In the genomic region with DNA sequence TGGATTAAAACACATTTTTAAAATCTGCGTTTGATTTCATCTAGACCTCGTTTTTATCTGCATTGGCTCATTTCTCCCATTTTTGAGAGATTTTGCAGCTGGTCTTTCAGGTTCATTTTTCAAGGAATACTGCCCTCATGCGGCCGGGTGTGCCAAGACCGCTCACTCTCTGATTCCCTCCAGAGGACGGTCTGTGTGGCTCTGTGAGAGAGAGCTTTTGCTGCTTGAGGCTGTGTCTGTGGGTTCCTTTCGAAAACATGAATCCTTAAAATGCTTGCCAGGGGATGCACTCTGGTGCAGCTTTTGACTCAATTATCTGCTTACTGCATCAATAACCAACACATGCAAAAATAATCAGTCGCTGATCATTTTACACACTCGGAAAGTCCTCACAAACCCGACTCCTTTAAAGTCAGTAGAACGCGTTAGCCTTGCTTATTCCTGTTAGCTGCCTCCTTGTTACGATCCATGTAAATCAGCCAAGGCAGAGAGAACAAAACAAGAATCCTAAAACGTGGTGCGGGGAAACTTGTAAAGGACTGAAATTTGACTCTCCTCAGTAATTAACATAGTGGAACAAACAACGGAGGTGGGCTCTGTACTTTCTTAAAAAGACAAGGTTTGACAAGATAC, we compare ENCODE assay signal across 8 mouse cellular contexts. TPM values are rescaled to one million over a fixed set of nuclear protein-coding genes. Genes with fewer than 3 reads are reported as not detected.
DNase-seq lines count a peak whose midpoint lies in the region; ATAC-seq lines count a peak whose summit lies in the region.

No protein-coding gene starts in this region.

- peak overlapping the region; percentile 62 for H3K4me2 ChIP-seq in intestine, embryonic 15.5 days (replicated peaks)

- H3K4me1 ChIP-seq in intestine, embryonic 15.5 days (replicated peaks): peaks cover 24% of the 10 kb centered on the region

- peak overlapping the region; percentile 32; the same call in 1 of the 2 replicates for H3K9ac ChIP-seq in intestine, embryonic 15.5 days

- no peaks in the 10 kb centered on the region; the same call in 1 of the 2 replicates for H3K27me3 ChIP-seq in intestine, embryonic 15.5 days (replicated peaks)

- intact Hi-C loops in gastrocnemius, postnatal 36 days (cut with DNase I): loop anchor here (5.0 kb wide), 3 partner anchors 85 to 270 kb away; partner anchors contain the start of genes Pon2 and Pon3
- intact Hi-C loops in left cerebral cortex, postnatal 10 days (cut with DNase I): loop anchor here (5.0 to 10.0 kb wide), 4 partner anchors 85 to 1870 kb away; partner anchors contain the start of gene Pon2

- H3K9me3 ChIP-seq in intestine, embryonic 15.5 days: no peaks in the 10 kb centered on the region

- peak; percentile 89 for DNase-seq in adrenal gland, postnatal 14 days
- DNase-seq in embryo, embryonic 11.5 days (ENCODE audit: low read depth, low spot score): peak; percentile 51
- peak; percentile 72 to 82 for DNase-seq in gastrocnemius, postnatal 36 days
- DNase-seq in left cerebral cortex, postnatal 10 days (ENCODE audit: extremely low spot score in 1 of 2, low spot score in 2 of 2): peak; percentile 82 to 86
- peak; percentile 86 for DNase-seq in right cerebral cortex, postnatal 25 days
- DNase-seq in urinary bladder, postnatal 4 days (ENCODE audit: low spot score in 2 of 2): peak; percentile 77 to 80

- ATAC-seq in intestine, embryonic 15.5 days: peak; percentile 82
- ATAC-seq in megakaryocyte progenitor cell, adult 5-6 weeks (replicated peaks; ENCODE audit: poor library complexity): peak; percentile 81

- no peaks in the 10 kb centered on the region for H3K36me3 ChIP-seq in intestine, embryonic 15.5 days

- WGBS in intestine, embryonic 15.5 days: 2% methylated on average over 16 of the region's 16 CpGs

- H3K27ac ChIP-seq in intestine, embryonic 15.5 days: peak overlapping the region; percentile 66

- H3K4me3 ChIP-seq in intestine, embryonic 15.5 days (replicated peaks): peak overlapping the region; percentile 32

RNA-seq across cellular contexts. Expression of gene Asb4, which starts 0.5 kb away (rescaled TPM):
- 5.3 and 5.7 TPM in 2 replicates for total RNA-seq in adrenal gland, postnatal 14 days (2021)
- 10 to 100 TPM in 1 of 2 experiments, 1 to 10 TPM in 1; 9.4 to 10.9 TPM for total RNA-seq in gastrocnemius, postnatal 36 days (2021)
- 15.6 and 18.8 TPM in 2 replicates for polyA plus RNA-seq in intestine, embryonic 15.5 days (2015; fragmentation: Nextera tagmentation; extraction: Ambion mirVana)
- total RNA-seq in left cerebral cortex, postnatal 10 days (2021): 1 to 10 TPM; 1.1 to 1.2 TPM
- 0.07 TPM in 1 of 2 replicates, not detected in the other for total RNA-seq in megakaryocyte progenitor cell, adult 5-6 weeks (2015)
- total RNA-seq in megakaryocyte progenitor cell, adult 5-6 weeks (2017): 0.14 TPM in 1 of 2 replicates, not detected in the other

Comparison
In these comparisons a context has a peak if more than half of its experiments do, and no peak if none do; other contexts are left out.
1. Peak in every context shown above with its lines: DNase-seq, ATAC-seq, H3K4me3 ChIP-seq and H3K27ac ChIP-seq.